ENCODE assay signal across 9 mouse cellular contexts in the genomic region with DNA sequence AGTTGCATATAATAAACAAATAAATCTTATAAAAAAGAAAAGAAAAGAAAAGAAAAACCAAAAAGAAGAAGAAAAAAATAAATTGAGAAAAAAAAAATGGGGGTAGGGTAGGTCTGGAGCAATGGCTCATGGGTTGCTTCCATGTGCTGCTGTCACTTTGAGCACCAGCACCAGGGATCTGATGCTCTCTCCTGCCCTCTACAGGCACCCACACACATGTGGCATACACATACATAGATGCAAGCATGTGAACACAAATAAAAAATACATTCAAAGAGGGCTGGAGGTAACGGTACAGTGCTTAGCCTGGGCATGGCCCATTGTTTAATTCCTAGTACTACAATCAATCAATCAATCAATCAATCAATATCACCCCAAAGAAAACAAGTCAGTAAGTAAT.
DNase-seq lines count a peak whose midpoint lies in the region; ATAC-seq and TF ChIP-seq lines count a peak whose summit lies in the region.
"Had no signal": no experiment of that assay in that cellular context is flagged by ENCODE, and none has a peak within 500 bp of the region (broad histone marks: within the 10 kb centered on the region; RNA-seq: fewer than 3 reads in every experiment).

No protein-coding gene starts in this region.

- H3K27me3 ChIP-seq in stomach, postnatal 0 days (ENCODE audit: control insufficient read depth, insufficient read depth, low read length): no peaks in the 10 kb centered on the region
- no peaks in the 10 kb centered on the region for H3K27me3 ChIP-seq in hindbrain, embryonic 10.5 days (ENCODE audit: insufficient read depth, poor library complexity, severe bottlenecking)
- H3K27me3 ChIP-seq: heart, embryonic 15.5 days had no signal

- no peak for TF ChIP-seq POLR2A in lung, adult 2 months (IDR thresholded peaks at IDR 0.05; ENCODE audit: borderline replicate concordance, extremely low read depth, low read depth, low read length)

- DNase-seq in CD4-positive, CD25-positive, alpha-beta regulatory T cell, adult 2 months (ENCODE audit: low read depth, low spot score): peak; percentile 72
- DNase-seq in lung, adult 2 months: no peak
- DNase-seq in lung, postnatal 4 days: no peak
- no peak for DNase-seq in stomach, postnatal 0 days (ENCODE audit: low spot score)
- DNase-seq in spleen, postnatal 36 days (ENCODE audit: low spot score in 2 of 2): no peak
- DNase-seq in hindbrain, embryonic 10.5 days (ENCODE audit: low spot score): no peak

- H3K4me3 ChIP-seq in lung, adult 2 months (replicated peaks; ENCODE audit: extremely low read depth, low read depth, low read length): no peak overlapping the region
- H3K4me3 ChIP-seq in stomach, postnatal 0 days (ENCODE audit: low read depth, low read length): no peak overlapping the region
- H3K4me3 ChIP-seq in hindbrain, embryonic 10.5 days: no peak overlapping the region
- H3K4me3 ChIP-seq: heart, embryonic 15.5 days had no signal

- TF ChIP-seq CTCF in lung, adult 2 months (IDR thresholded peaks at IDR 0.05; ENCODE audit: insufficient read depth, low read length): peak; percentile 62
- TF ChIP-seq CTCF in stomach, postnatal 0 days (IDR thresholded peaks at IDR 0.05; ENCODE audit: low read depth): peak; percentile 57

- 81% methylated on average over 1 of the region's 1 CpGs for WGBS in lung, adult 2 months
- 77% methylated on average over 1 of the region's 1 CpGs for WGBS in stomach, postnatal 0 days
- 88% methylated on average over 1 of the region's 1 CpGs for WGBS in hindbrain, embryonic 10.5 days

- no peaks in the 10 kb centered on the region for H3K36me3 ChIP-seq in stomach, postnatal 0 days (ENCODE audit: control insufficient read depth, insufficient read depth, low read length)
- H3K36me3 ChIP-seq in hindbrain, embryonic 10.5 days: no peaks in the 10 kb centered on the region
- H3K36me3 ChIP-seq: heart, embryonic 15.5 days had no signal

- no peak overlapping the region for H3K4me2 ChIP-seq in stomach, postnatal 0 days (replicated peaks; ENCODE audit: low read depth)
- H3K4me2 ChIP-seq: heart, embryonic 15.5 days had no signal

- no peak for ATAC-seq in CD4-positive, CD25-positive, alpha-beta regulatory T cell, adult 4 months
- ATAC-seq in common myeloid progenitor, adult 5-6 weeks (replicated peaks; ENCODE audit: low read depth, poor library complexity, severe bottlenecking): peak; percentile 61
- ATAC-seq in stomach, postnatal 0 days (ENCODE audit: low FRiP score, low TSS enrichment): 0 out of 2 replicates have a peak, but pooled peaks have one; percentile 33

- no peaks in the 10 kb centered on the region for H3K4me1 ChIP-seq in lung, adult 2 months (ENCODE audit: control insufficient read depth, insufficient read depth, low read length)
- H3K4me1 ChIP-seq in stomach, postnatal 0 days (replicated peaks; ENCODE audit: control insufficient read depth, insufficient read depth): no peaks in the 10 kb centered on the region
- peaks cover 6% of the 10 kb centered on the region for H3K4me1 ChIP-seq in hindbrain, embryonic 10.5 days (replicated peaks)
- H3K4me1 ChIP-seq: heart, embryonic 15.5 days had no signal

- no peak for TF ChIP-seq EP300 in stomach, postnatal 0 days (optimal IDR thresholded peaks at IDR 0.05)

- no peak overlapping the region for H3K27ac ChIP-seq in stomach, postnatal 0 days (replicated peaks)
- H3K27ac ChIP-seq in hindbrain, embryonic 10.5 days: no peak overlapping the region
- H3K27ac ChIP-seq: heart, embryonic 15.5 days had no signal

- H3K9me3 ChIP-seq in stomach, postnatal 0 days (ENCODE audit: control insufficient read depth, low read length): no peaks in the 10 kb centered on the region
- no peaks in the 10 kb centered on the region for H3K9me3 ChIP-seq in hindbrain, embryonic 10.5 days
- H3K9me3 ChIP-seq: heart, embryonic 15.5 days had no signal

- H3K9ac ChIP-seq in stomach, postnatal 0 days (ENCODE audit: low read length): no peak overlapping the region
- H3K9ac ChIP-seq: heart, embryonic 15.5 days had no signal
